Mouse (Mus musculus): ENCODE measurements around the gene Bloc1s5. TPM values are rescaled to one million over a fixed set of nuclear protein-coding genes. Genes with fewer than 3 reads are reported as not detected.
"Not testable (repeated sequence)": the region's sequence is repeated elsewhere in the genome, so short reads cannot be mapped to it uniquely, and the experiment has no call there.

Gene Bloc1s5
- polyA plus RNA-seq, 1 experiment = 7.6 TPM

DNA sequence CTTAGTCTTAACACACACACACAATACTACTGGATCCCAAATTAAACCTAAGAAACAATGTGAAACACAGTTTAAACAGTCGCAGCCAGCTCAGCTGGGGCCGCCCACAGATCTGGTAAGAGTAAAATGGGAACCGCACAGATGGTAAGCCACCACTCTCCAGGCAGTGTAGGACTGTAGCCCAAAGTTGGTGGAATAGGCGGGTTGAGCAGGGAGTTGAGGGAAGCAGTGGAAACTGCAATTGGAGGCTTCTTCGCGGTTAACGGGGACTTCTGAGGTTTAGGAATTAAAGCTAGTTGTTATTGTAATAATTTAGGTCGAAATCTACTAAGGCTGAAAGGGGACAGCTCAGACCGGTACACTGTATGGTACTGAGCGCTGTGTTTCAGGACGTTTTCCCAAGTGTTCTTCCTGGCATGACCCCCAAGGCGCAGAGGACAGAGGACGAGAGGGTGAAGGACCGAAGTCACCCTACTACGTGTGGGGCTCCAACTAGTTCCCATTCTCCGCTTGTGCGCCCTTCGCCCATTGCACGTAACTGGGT lies 581 bp downstream of the Bloc1s5 start:
- Histone ChIP-seq H3K4me3 (ENCODE audit: insufficient read depth, low read depth, low read length) (peak overlapping the region; percentile 83), H3K27ac (ENCODE audit: insufficient read depth, low read depth, low read length) (peak overlapping the region; percentile 21; the same call in 1 of the 2 replicates), H3K27me3 (replicated peaks; ENCODE audit: control insufficient read depth, insufficient read depth, low read length) (no peaks in the 10 kb centered on the region), H3K36me3 (ENCODE audit: control insufficient read depth, insufficient read depth, low read length) (no peaks in the 10 kb centered on the region), H3K4me1 (ENCODE audit: control insufficient read depth, insufficient read depth, low read length) (no peaks in the 10 kb centered on the region)
- WGBS = under 1% methylated on average over 19 of the region's 19 CpGs
- TF ChIP-seq POLR2A (IDR thresholded peaks at IDR 0.05; ENCODE audit: low read depth, low read length) (no peak), CTCF (conservative IDR thresholded peaks at IDR 0.05; ENCODE audit: insufficient read depth, insufficient read length, low read depth, low read length) (no peak)
- DNase-seq = no peak

DNA sequence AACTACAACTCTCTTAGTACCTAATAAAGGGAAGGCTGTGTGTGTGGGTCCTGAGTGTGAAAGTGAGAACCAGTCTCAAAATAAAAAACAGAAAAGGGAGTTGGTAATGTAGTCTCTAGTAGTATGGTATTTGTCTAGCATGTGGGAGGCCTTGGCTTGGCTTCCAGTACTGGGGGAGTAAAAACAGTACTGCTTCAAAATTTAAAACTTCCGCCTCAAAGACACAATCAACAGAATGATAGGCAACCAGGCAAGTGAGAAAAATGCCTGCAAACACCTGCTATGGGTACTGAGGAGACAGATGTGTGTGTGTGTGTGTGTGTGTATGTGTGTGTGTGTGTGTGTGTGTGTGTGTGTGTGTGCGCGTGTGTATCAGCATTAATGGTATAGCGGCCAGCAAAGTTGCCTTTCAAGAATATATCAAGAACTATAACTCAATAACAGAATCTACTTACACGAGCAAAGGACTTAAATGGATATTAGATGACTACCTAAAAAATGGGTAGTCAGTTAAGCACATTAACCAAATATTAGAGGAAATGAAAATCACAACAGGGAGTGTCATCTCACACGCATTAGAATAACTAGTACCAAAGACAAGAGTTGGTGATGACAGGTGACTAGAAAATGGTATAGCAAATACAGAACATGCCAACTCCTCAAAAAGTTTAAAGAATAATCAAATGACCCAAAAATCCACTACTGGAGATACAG lies 1.5 kb downstream of the Bloc1s5 start:
- DNase-seq = no peak
- no peaks in the 10 kb centered on the region; the same call in 1 of the 2 replicates for H3K36me3 ChIP-seq (ENCODE audit: control insufficient read depth, insufficient read depth, low read length)
- no peak overlapping the region for H3K27ac ChIP-seq (ENCODE audit: insufficient read depth, low read depth, low read length)
- no peaks in the 10 kb centered on the region for H3K4me1 ChIP-seq (ENCODE audit: control insufficient read depth, insufficient read depth, low read length)
- WGBS = 92% methylated on average over 6 of the region's 6 CpGs
- H3K4me3 ChIP-seq (ENCODE audit: insufficient read depth, low read depth, low read length) = no peak overlapping the region
- no peak for TF ChIP-seq CTCF (conservative IDR thresholded peaks at IDR 0.05; ENCODE audit: insufficient read depth, insufficient read length, low read depth, low read length)
- H3K27me3 ChIP-seq (replicated peaks; ENCODE audit: control insufficient read depth, insufficient read depth, low read length) = no peaks in the 10 kb centered on the region

DNA sequence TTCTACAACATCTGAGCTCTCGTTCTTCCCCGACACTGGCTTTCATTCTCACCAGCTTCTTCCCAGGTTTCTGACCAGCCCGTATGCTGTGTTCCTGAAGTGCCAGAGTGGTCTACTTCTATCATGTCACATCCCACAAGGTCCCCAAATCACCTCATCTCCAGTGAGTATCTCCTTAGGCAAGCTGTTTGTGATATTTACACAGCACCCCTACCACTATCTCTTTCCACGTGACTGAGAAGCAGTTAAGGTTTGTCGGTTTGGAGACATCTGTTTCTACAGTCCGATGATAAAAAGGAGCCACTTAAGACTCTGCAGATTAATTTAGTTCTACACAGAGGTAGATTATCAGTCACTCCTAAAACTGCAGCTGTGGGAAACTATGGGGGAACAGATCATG lies 2.4 kb downstream of the Bloc1s5 start:
- no peak for DNase-seq
- WGBS = 85% methylated on average over 6 of the region's 6 CpGs
- TF ChIP-seq POLR2A (IDR thresholded peaks at IDR 0.05; ENCODE audit: low read depth, low read length) = no peak
- Histone ChIP-seq H3K36me3 (ENCODE audit: control insufficient read depth, insufficient read depth, low read length) (no peaks in the 10 kb centered on the region; the same call in 1 of the 2 replicates), H3K4me3 (ENCODE audit: insufficient read depth, low read depth, low read length) (no peak overlapping the region), H3K27ac (ENCODE audit: insufficient read depth, low read depth, low read length) (no peak overlapping the region), H3K4me1 (ENCODE audit: control insufficient read depth, insufficient read depth, low read length) (no peaks in the 10 kb centered on the region), H3K27me3 (replicated peaks; ENCODE audit: control insufficient read depth, insufficient read depth, low read length) (no peaks in the 10 kb centered on the region)

DNA sequence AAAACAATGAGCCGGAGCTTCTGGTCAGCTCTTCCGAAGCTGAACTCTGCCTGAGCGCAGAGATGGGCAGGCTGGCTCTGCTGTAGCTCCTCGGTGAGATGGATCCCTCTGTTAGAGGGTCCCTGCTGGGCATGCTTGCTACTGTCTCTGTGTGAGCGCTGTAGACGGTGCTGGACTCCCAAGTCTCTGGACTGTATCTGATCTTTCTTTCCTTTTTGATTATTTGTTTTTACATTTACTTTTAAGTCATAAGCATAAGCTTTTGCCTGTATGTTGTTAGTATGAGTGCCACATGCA lies 8.7 kb downstream of the Bloc1s5 start:
- H3K36me3 ChIP-seq (ENCODE audit: control insufficient read depth, insufficient read depth, low read length) = no peaks in the 10 kb centered on the region; the same call in 1 of the 2 replicates
- no peaks in the 10 kb centered on the region for H3K4me1 ChIP-seq (ENCODE audit: control insufficient read depth, insufficient read depth, low read length)
- WGBS = 45% methylated on average over 6 of the region's 6 CpGs
- DNase-seq = no peak
- TF ChIP-seq CTCF (conservative IDR thresholded peaks at IDR 0.05; ENCODE audit: insufficient read depth, insufficient read length, low read depth, low read length) (no peak), POLR2A (IDR thresholded peaks at IDR 0.05; ENCODE audit: low read depth, low read length) (no peak)
- H3K4me3 ChIP-seq (ENCODE audit: insufficient read depth, low read depth, low read length) = no peak overlapping the region
- H3K27me3 ChIP-seq (replicated peaks; ENCODE audit: control insufficient read depth, insufficient read depth, low read length) = no peaks in the 10 kb centered on the region
- no peak overlapping the region for H3K27ac ChIP-seq (ENCODE audit: insufficient read depth, low read depth, low read length)

DNA sequence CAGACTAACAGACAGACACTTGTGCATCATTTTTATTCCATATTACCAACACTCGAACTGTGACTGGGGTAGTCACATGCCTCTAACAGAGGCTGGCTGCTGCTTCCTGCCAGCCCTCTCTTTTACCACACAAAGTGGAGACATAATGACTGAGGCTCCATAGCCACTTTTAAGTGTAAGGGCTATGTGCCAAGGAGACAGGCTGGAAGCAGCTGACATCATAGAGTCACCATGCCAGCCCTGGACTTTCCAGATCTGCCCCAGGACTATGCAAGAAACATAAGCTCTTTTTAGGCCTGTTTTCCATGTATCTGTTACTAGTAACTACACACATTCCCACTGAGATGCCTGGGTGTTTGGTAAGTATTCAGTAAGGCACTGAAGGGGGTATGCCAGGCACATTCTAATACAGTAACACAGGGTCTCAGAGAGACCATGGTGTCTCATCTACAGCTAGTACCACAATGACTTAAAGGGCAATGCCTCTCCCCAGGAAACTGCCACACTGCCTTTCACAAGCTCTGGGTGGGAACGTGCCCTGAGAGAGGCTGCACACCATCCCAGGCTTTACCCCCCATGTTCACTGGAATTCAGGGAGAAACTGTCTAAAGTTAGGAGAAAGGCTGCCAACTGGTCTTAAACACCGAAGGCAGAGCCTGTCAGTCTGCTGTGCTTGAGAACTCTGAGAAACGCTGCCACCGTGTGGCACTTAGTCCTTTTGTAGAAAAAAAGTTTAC lies 9.2 kb downstream of the Bloc1s5 start:
- TF ChIP-seq CTCF (conservative IDR thresholded peaks at IDR 0.05; ENCODE audit: insufficient read depth, insufficient read length, low read depth, low read length) (peak; percentile 42), POLR2A (IDR thresholded peaks at IDR 0.05; ENCODE audit: low read depth, low read length) (no peak)
- WGBS = 20% methylated on average over 5 of the region's 5 CpGs
- Histone ChIP-seq H3K4me3 (ENCODE audit: insufficient read depth, low read depth, low read length) (no peak overlapping the region), H3K27ac (ENCODE audit: insufficient read depth, low read depth, low read length) (no peak overlapping the region), H3K27me3 (replicated peaks; ENCODE audit: control insufficient read depth, insufficient read depth, low read length) (no peaks in the 10 kb centered on the region), H3K4me1 (ENCODE audit: control insufficient read depth, insufficient read depth, low read length) (no peaks in the 10 kb centered on the region), H3K36me3 (ENCODE audit: control insufficient read depth, insufficient read depth, low read length) (no peaks in the 10 kb centered on the region; the same call in 1 of the 2 replicates)
- DNase-seq = peak; percentile 48

DNA sequence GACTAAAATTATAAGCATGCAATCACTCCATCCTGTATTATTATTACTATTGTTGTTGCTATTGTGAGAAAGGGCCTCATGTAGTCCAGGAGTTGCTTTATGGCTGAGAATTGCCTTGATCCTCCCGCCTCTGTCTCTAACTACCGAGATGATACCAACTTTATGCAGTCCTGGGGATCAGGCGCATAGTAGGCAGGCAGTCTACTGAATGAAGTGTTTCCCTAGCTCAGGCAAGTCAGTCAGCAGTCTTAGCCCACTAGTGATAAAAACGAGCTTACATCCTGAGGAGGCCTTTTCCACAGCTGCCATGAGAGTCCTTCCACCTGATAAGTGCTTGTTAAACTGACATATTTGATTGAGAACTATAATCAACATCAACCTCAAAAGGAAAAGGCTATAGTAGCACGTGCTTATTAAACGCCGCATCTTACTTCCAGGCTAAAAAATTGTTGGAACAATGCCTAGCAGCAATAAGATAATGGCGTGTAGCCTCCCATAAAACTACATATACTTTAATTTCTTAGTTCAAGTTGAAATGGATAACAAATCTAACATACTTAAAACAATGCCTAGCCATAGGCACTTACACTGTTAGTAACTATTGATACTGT lies 10.5 kb downstream of the Bloc1s5 start:
- Histone ChIP-seq H3K4me3 (ENCODE audit: insufficient read depth, low read depth, low read length) (no peak overlapping the region), H3K4me1 (ENCODE audit: control insufficient read depth, insufficient read depth, low read length) (no peaks in the 10 kb centered on the region), H3K36me3 (ENCODE audit: control insufficient read depth, insufficient read depth, low read length) (no peaks in the 10 kb centered on the region; the same call in 1 of the 2 replicates), H3K27me3 (replicated peaks; ENCODE audit: control insufficient read depth, insufficient read depth, low read length) (no peaks in the 10 kb centered on the region), H3K27ac (ENCODE audit: insufficient read depth, low read depth, low read length) (no peak overlapping the region)
- no peak for DNase-seq
- 91% methylated on average over 8 of the region's 8 CpGs for WGBS
- TF ChIP-seq CTCF (conservative IDR thresholded peaks at IDR 0.05; ENCODE audit: insufficient read depth, insufficient read length, low read depth, low read length) (no peak), POLR2A (IDR thresholded peaks at IDR 0.05; ENCODE audit: low read depth, low read length) (no peak)

DNA sequence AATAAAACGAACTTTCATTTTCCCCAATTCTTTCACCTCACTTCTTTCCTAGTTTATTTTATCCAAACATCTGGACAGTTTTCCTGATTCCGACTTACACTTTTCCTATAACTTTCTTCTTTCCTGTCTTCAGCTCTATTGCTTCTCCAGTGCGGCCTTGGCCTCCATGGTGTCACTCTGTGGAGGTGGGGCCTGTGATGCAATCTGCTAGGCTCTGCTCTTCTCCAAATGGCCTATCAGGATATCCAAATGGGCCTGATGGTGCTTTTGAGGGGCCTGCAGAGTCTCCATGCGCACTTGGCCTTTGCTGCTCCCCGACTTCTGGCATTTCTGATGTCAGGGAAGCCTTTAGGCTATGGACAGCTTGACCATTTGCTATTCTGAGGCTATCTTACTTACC lies 11.6 kb downstream of the Bloc1s5 start:
- no peak for DNase-seq
- WGBS = 93% methylated on average over 5 of the region's 5 CpGs
- Histone ChIP-seq H3K4me3 (ENCODE audit: insufficient read depth, low read depth, low read length) (no peak overlapping the region), H3K36me3 (ENCODE audit: control insufficient read depth, insufficient read depth, low read length) (no peaks in the 10 kb centered on the region), H3K27ac (ENCODE audit: insufficient read depth, low read depth, low read length) (no peak overlapping the region), H3K4me1 (ENCODE audit: control insufficient read depth, insufficient read depth, low read length) (no peaks in the 10 kb centered on the region), H3K27me3 (replicated peaks; ENCODE audit: control insufficient read depth, insufficient read depth, low read length) (no peaks in the 10 kb centered on the region)
- TF ChIP-seq POLR2A (IDR thresholded peaks at IDR 0.05; ENCODE audit: low read depth, low read length) (no peak), CTCF (conservative IDR thresholded peaks at IDR 0.05; ENCODE audit: insufficient read depth, insufficient read length, low read depth, low read length) (no peak)

DNA sequence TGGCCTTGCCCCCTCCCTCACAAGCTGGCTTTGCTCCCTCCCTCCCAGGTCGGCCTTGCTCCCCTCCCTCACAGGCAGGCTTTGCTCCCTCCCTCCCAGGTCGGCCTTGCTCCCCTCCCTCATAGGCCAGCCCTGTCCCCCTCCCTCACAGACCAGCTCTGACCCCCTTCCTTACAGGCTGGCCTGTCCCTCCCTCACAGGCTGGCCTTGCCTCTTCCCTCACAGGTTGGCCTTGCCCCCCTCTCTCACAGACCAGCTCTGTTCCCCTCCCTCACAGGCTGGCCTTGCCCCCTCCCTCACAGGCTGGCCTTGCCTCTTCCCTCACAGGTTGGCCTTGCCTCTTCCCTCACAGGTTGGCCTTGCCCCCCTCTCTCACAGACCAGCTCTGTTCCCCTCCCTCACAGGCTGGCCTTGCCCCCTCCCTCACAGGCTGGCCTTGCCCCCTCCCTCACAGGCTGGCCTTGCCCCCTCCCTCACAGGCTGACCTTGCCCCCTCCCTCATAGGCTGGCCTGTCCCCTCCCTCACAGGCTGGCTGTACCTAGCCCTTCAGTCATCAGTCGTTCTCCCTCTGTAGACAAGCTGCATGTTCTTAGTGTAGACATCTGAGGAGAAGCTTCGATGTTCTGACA lies 16.8 kb downstream of the Bloc1s5 start:
- WGBS = 68% methylated on average over 4 of the region's 4 CpGs

More for the DNA sequence above, 16.8 kb downstream of the Bloc1s5 start:
- H3K36me3 ChIP-seq (ENCODE audit: control insufficient read depth, insufficient read depth, low read length); DNase-seq; H3K4me3 ChIP-seq (ENCODE audit: insufficient read depth, low read depth, low read length); H3K27me3 ChIP-seq (replicated peaks; ENCODE audit: control insufficient read depth, insufficient read depth, low read length); H3K27ac ChIP-seq (ENCODE audit: insufficient read depth, low read depth, low read length); H3K4me1 ChIP-seq (ENCODE audit: control insufficient read depth, insufficient read depth, low read length): not testable (repeated sequence)

All from kidney, adult 2 months (tissue).